Mouse (Mus musculus) hindbrain, embryonic 14.5 days (tissue): ENCODE results near the gene Wdr70. TPM values are rescaled to one million over a fixed set of nuclear protein-coding genes. Genes with fewer than 3 reads are reported as not detected.

ENCODE experiments used
- ATAC-seq: fragments of 200-750 bp; cut with Nextera tagmentation; 2 replicates; pipeline ENCODE4 v1.8.0; 2017; ENCODE audit warnings: moderate number of reproducible peaks, mild to moderate bottlenecking, moderate TSS enrichment, moderate library complexity; ENCODE audit not compliant: low FRiP score
- DNase-seq: peaks from one replicate; pipeline ENCODE4 v3.0.0-alpha.2; 2015; ENCODE audit warnings: low spot score
- H3K27ac ChIP-seq: fragments of 300-500 bp; sonication (generic); 2 replicates; pipeline ENCODE4 v1.5.1; 2014; ENCODE audit warnings: mild to moderate bottlenecking, moderate library complexity
- H3K27me3 ChIP-seq: fragments of 300-500 bp; sonication (generic); 2 replicates; pipeline ENCODE4 v1.6.1; 2014; ENCODE audit warnings: mild to moderate bottlenecking, low read length, mixed read lengths; ENCODE audit not compliant: control insufficient read depth, insufficient read depth
- H3K36me3 ChIP-seq: fragments of 300-500 bp; sonication (generic); replicated peaks from 2 replicates; pipeline ENCODE4 v1.6.1; 2014; ENCODE audit not compliant: control insufficient read depth, insufficient read depth
- H3K4me1 ChIP-seq: fragments of 300-500 bp; sonication (generic); replicated peaks from 2 replicates; pipeline ENCODE4 v1.6.1; 2014; ENCODE audit warnings: antibody characterized with exemption, low read length, mixed read lengths; ENCODE audit not compliant: control insufficient read depth, insufficient read depth
- H3K4me2 ChIP-seq: fragments of 300-500 bp; sonication (generic); replicated peaks from 2 replicates; pipeline ENCODE4 v1.6.1; 2014; ENCODE audit warnings: mild to moderate bottlenecking, moderate library complexity
- H3K4me3 ChIP-seq: fragments of 300-500 bp; sonication (generic); replicated peaks from 2 replicates; pipeline ENCODE4 v1.5.1; 2014; ENCODE audit warnings: mild to moderate bottlenecking, low read length
- H3K9ac ChIP-seq: fragments of 300-500 bp; sonication (generic); 2 replicates; pipeline ENCODE4 v1.6.1; 2014
- H3K9me3 ChIP-seq: fragments of 300-500 bp; sonication (generic); 2 replicates; pipeline ENCODE4 v1.6.1; 2016; ENCODE audit warnings: low read length; ENCODE audit not compliant: control insufficient read depth
- WGBS: fragments of 180-500 bp; shearing (Covaris S2); extraction: QIAGEN DNeasy Blood & Tissue Kit; methylation state at CpG from one replicate; pipeline ENCODE4 v1.1.7; 2014; 5-methylcytosine and 5-hydroxymethylcytosine counted together
- polyA plus RNA-seq: library from polyadenylated mRNA; unstranded; fragments of >200 nt; fragmentation: Nextera tagmentation; extraction: Ambion mirVana; gene quantifications from 2 replicates; pipeline ENCODE4 v1.2.1, GENCODE M21; 2014

Wdr70 gene
- 59.8 and 64.7 TPM in 2 replicates for polyA plus RNA-seq

- peak within 1 kb of the TSS; percentile 58 for H3K4me2 ChIP-seq
- peaks cover 5% of the 10 kb centered on the region for H3K4me1 ChIP-seq
- 2% methylated on average over 56 of the region's 56 CpGs for WGBS
- H3K4me3 ChIP-seq, result peak within 1 kb of the TSS; percentile 61
- no peaks in the 10 kb centered on the region for H3K27me3 ChIP-seq
- H3K9ac ChIP-seq, result peak within 1 kb of the TSS; percentile 71
- DNase-seq, result peak; percentile 98
- H3K9me3 ChIP-seq, result no peaks in the 10 kb centered on the region
- no peak within 1 kb of the TSS for H3K27ac ChIP-seq
- peak; percentile 98 for ATAC-seq
- H3K36me3 ChIP-seq, result peaks cover 25% of the 10 kb centered on the region
Measured at GRCm38 (mm10) chr15:8098774-8099749, at the start of gene Wdr70. Wdr70 (minus strand) TSS chr15:8099209.

GRCm38 (mm10) chr15:8135606-8136005 lies 36.6 kb upstream of the Wdr70 start:
- H3K9ac ChIP-seq, result no peak overlapping the region
- no peak overlapping the region for H3K4me3 ChIP-seq
- 92% methylated on average over 5 of the region's 5 CpGs for WGBS
- no peaks in the 10 kb centered on the region for H3K27me3 ChIP-seq
- peaks cover 96% of the 10 kb centered on the region for H3K36me3 ChIP-seq
- H3K9me3 ChIP-seq, result no peaks in the 10 kb centered on the region
- no peaks in the 10 kb centered on the region for H3K4me1 ChIP-seq
- no peak overlapping the region for H3K4me2 ChIP-seq
- no peak overlapping the region for H3K27ac ChIP-seq
- ATAC-seq (no peak), DNase-seq (no peak)

- Histone ChIP-seq H3K4me3 (no peak overlapping the region), H3K27ac (no peak overlapping the region), H3K4me2 (no peak overlapping the region), H3K9ac (no peak overlapping the region), H3K4me1 (no peaks in the 10 kb centered on the region), H3K9me3 (no peaks in the 10 kb centered on the region), H3K36me3 (peaks cover 93% of the 10 kb centered on the region), H3K27me3 (no peaks in the 10 kb centered on the region)
- DNase-seq (no peak), ATAC-seq (no peak)
Measured at GRCm38 (mm10) chr15:8131761-8132160, 32.8 kb upstream of the Wdr70 start.

GRCm38 (mm10) chr15:8131268-8131667 lies 32.3 kb upstream of the Wdr70 start:
- Histone ChIP-seq H3K4me2 (no peak overlapping the region), H3K27me3 (no peaks in the 10 kb centered on the region), H3K9ac (no peak overlapping the region), H3K9me3 (no peaks in the 10 kb centered on the region), H3K4me1 (no peaks in the 10 kb centered on the region), H3K36me3 (peaks cover 93% of the 10 kb centered on the region), H3K27ac (no peak overlapping the region), H3K4me3 (no peak overlapping the region)
- no peak for DNase-seq
- 93% methylated on average over 3 of the region's 3 CpGs for WGBS
- ATAC-seq, result no peak

- Histone ChIP-seq H3K27ac (no peak overlapping the region), H3K9ac (no peak overlapping the region), H3K4me3 (no peak overlapping the region), H3K4me2 (no peak overlapping the region), H3K4me1 (no peaks in the 10 kb centered on the region), H3K9me3 (no peaks in the 10 kb centered on the region), H3K27me3 (no peaks in the 10 kb centered on the region), H3K36me3 (peaks cover 85% of the 10 kb centered on the region)
- ATAC-seq (no peak), DNase-seq (no peak)
- WGBS, result 78% methylated on average over 1 of the region's 1 CpGs
Measured at GRCm38 (mm10) chr15:8129281-8129680, 30.3 kb upstream of the Wdr70 start.

GRCm38 (mm10) chr15:8109782-8110181 lies 10.8 kb upstream of the Wdr70 start:
- no peaks in the 10 kb centered on the region for H3K9me3 ChIP-seq
- DNase-seq (no peak), ATAC-seq (no peak)
- H3K9ac ChIP-seq, result peak overlapping the region; percentile 70
- H3K27ac ChIP-seq, result no peak overlapping the region; the same call in 1 of the 2 replicates
- WGBS, result 7% methylated on average over 8 of the region's 8 CpGs
- peak overlapping the region; percentile 80 for H3K4me3 ChIP-seq
- no peaks in the 10 kb centered on the region for H3K27me3 ChIP-seq
- H3K36me3 ChIP-seq, result peaks cover 21% of the 10 kb centered on the region
- peak overlapping the region; percentile 79 for H3K4me2 ChIP-seq
- peaks cover 21% of the 10 kb centered on the region for H3K4me1 ChIP-seq

GRCm38 (mm10) chr15:8108966-8109743 lies 10.1 kb upstream of the Wdr70 start, which contains the start of gene Nup155:
Nup155 (plus strand) TSS chr15:8109273.
- Histone ChIP-seq H3K27me3 (no peaks in the 10 kb centered on the region), H3K4me3 (peak within 1 kb of the TSS; percentile 80), H3K9ac (peak within 1 kb of the TSS; percentile 70), H3K4me1 (peaks cover 21% of the 10 kb centered on the region), H3K4me2 (peak within 1 kb of the TSS; percentile 79), H3K9me3 (no peaks in the 10 kb centered on the region), H3K27ac (peak within 1 kb of the TSS; percentile 77), H3K36me3 (peaks cover 17% of the 10 kb centered on the region)
- under 1% methylated on average over 54 of the region's 54 CpGs for WGBS
- ATAC-seq (peak; percentile 97), DNase-seq (peak; percentile 96)

- peak overlapping the region; percentile 80 for H3K4me3 ChIP-seq
- no peak for DNase-seq
- 58% methylated on average over 19 of the region's 19 CpGs for WGBS
- peak overlapping the region; percentile 77 for H3K27ac ChIP-seq
- peaks cover 10% of the 10 kb centered on the region for H3K36me3 ChIP-seq
- peak; percentile 34 for ATAC-seq
- H3K9me3 ChIP-seq, result no peaks in the 10 kb centered on the region
- H3K4me1 ChIP-seq, result peaks cover 21% of the 10 kb centered on the region
- H3K9ac ChIP-seq, result peak overlapping the region; percentile 70
- H3K27me3 ChIP-seq, result no peaks in the 10 kb centered on the region
- peak overlapping the region; percentile 79 for H3K4me2 ChIP-seq
Measured at GRCm38 (mm10) chr15:8108360-8108965, 9.5 kb upstream of the Wdr70 start.
